8 mouse cellular contexts compared by ENCODE assay signal in the genomic region with DNA sequence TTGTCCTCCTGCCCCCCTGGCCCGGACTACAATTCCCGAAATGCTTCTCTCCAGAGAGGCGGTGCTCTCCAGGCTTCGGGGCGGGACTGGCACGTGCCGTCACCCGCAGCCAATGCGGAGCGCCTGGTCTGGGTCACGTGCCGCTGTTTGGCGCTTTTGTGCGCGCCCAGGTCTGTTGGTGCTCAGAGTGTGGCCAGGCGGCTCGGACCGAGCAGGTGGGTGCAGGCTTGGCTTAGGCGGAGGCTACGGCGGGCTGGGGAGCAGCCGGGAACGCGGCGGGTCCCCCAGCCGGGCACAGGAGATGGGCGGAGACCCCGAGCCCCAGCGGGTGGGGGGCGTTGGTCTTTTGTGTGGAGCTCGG. TPM values are rescaled to one million over a fixed set of nuclear protein-coding genes. Genes with fewer than 3 reads are reported as not detected.
DNase-seq lines count a peak whose midpoint lies in the region; ATAC-seq and TF ChIP-seq lines count a peak whose summit lies in the region.

A gene (plus strand): TSS at position 106 of the 361 bp plus-strand sequence.

- under 1% methylated on average over 29 of the region's 31 CpGs for WGBS in hindbrain, embryonic 15.5 days

- CTCF ChIA-PET in Patski (lab: Charles Lee): no interaction called here

- in situ Hi-C loops in Patski (cut with MboI; ENCODE audit: low pct_unique_long_range_greater_than_20kb): no loop called here

- peaks cover 23% of the 10 kb centered on the region for H3K36me3 ChIP-seq in hindbrain, embryonic 15.5 days

- TF ChIP-seq CTCF in Patski (IDR thresholded peaks at IDR 0.05): no peak

- peak within 1 kb of the TSS; percentile 88 for H3K4me3 ChIP-seq in hindbrain, embryonic 15.5 days

- no peaks in the 10 kb centered on the region for H3K9me3 ChIP-seq in hindbrain, embryonic 15.5 days

- peak within 1 kb of the TSS; percentile 86 for H3K4me2 ChIP-seq in hindbrain, embryonic 15.5 days

- no peak for DNase-seq in Patski (ENCODE audit: low read depth, low spot score)
- DNase-seq in cerebellum, postnatal 14 days: peak; percentile 96
- DNase-seq in frontal cortex, postnatal 25 days (ENCODE audit: low spot score in 2 of 2): peak; percentile 83 to 89
- peak; percentile 90 for DNase-seq in left cerebral cortex, adult 11 months (ENCODE audit: low spot score)
- peak; percentile 95 to 97 for DNase-seq in lung, postnatal 4 days
- peak; percentile 87 for DNase-seq in retina, postnatal 7 days (ENCODE audit: low read depth, low spot score)
- DNase-seq in urinary bladder, adult 2 months (ENCODE audit: low spot score): peak; percentile 93

- POLR2A ChIA-PET in Patski (lab: Charles Lee): no interaction called here

- H3K9ac ChIP-seq in hindbrain, embryonic 15.5 days: peak within 1 kb of the TSS; percentile 99

- peak; percentile 67 for ATAC-seq in Patski
- ATAC-seq in hindbrain, embryonic 15.5 days (ENCODE audit: low FRiP score, low read depth): peak; percentile 97

- peak within 1 kb of the TSS; percentile 98 for H3K27ac ChIP-seq in hindbrain, embryonic 15.5 days (replicated peaks)

- H3K27me3 ChIP-seq in Patski: no peaks in the 10 kb centered on the region
- H3K27me3 ChIP-seq in hindbrain, embryonic 15.5 days: no peaks in the 10 kb centered on the region

- peaks cover 54% of the 10 kb centered on the region for H3K4me1 ChIP-seq in hindbrain, embryonic 15.5 days (replicated peaks)

RNA-seq across cellular contexts. Expression of the gene that starts here (rescaled TPM):
- polyA plus RNA-seq in Patski (2021): 204 TPM
- polyA plus RNA-seq in hindbrain, embryonic 15.5 days (2015; fragmentation: Nextera tagmentation; extraction: Ambion mirVana): 5,846 and 6,036 TPM in 2 replicates
- 67.0 and 104 TPM in 2 replicates for polyA plus RNA-seq in urinary bladder, adult 2 months (2012; rRNA removed)

Comparison
In these comparisons a context has a peak if more than half of its experiments do, and no peak if none do; other contexts are left out.
1. RNA of the gene that starts here (polyA plus RNA-seq): 5,846 to 6,036 TPM in hindbrain, embryonic 15.5 days; 204 TPM in Patski (single experiment) and 67.0 to 104 TPM in urinary bladder, adult 2 months; every median in the first group is over 10 times any median in the second.